Comparison of ENCODE assay signal across 23 mouse cellular contexts in genomic region chr16:11054409-11054808, GRCm38 (mm10). TPM values are rescaled to one million over a fixed set of nuclear protein-coding genes. Genes with fewer than 3 reads are reported as not detected.
A peak's percentile ranks its signal among the peaks of the same experiment; 100 is the strongest.
DNase-seq lines count a peak whose midpoint lies in the region; ATAC-seq and TF ChIP-seq lines count a peak whose summit lies in the region.
"Had no signal": no experiment of that assay in that cellular context is flagged by ENCODE, and none has a peak within 500 bp of the region (broad histone marks: within the 10 kb centered on the region; RNA-seq: fewer than 3 reads in every experiment).

No protein-coding gene starts in this region.

- WGBS in hindbrain, embryonic 10.5 days, result 70% methylated on average over 6 of the region's 6 CpGs
- WGBS in hindbrain, embryonic 16.5 days, result 64% methylated on average over 6 of the region's 6 CpGs
- WGBS in midbrain, embryonic 15.5 days, result 68% methylated on average over 6 of the region's 6 CpGs

- TF ChIP-seq EP300 in CH12.LX (IDR thresholded peaks at IDR 0.05; ENCODE audit: low read length), result no peak

- dilution Hi-C loops in CH12.LX (cut with MboI; ENCODE audit: extremely low pct_ligation_motif_present, extremely low pct_unique_long_range_greater_than_20kb, low sequenced_read_pairs), result no loop called here

- H3K4me2 ChIP-seq in hindbrain, embryonic 16.5 days (ENCODE audit: low read length), result no peak overlapping the region
- H3K4me2 ChIP-seq in CH12.LX (ENCODE audit: insufficient read depth, low read depth, poor library complexity, severe bottlenecking), result no peak overlapping the region
- no peak overlapping the region for H3K4me2 ChIP-seq in midbrain, embryonic 15.5 days
- H3K4me2 ChIP-seq: embryonic facial prominence, embryonic 13.5 days; forebrain, embryonic 12.5 days; hindbrain, embryonic 14.5 days had no signal

- no peaks in the 10 kb centered on the region for H3K9me3 ChIP-seq in hindbrain, embryonic 10.5 days
- no peaks in the 10 kb centered on the region for H3K9me3 ChIP-seq in hindbrain, embryonic 16.5 days (ENCODE audit: control insufficient read depth, low read length)
- H3K9me3 ChIP-seq in CH12.LX (replicated peaks; ENCODE audit: low read length), result no peaks in the 10 kb centered on the region
- H3K9me3 ChIP-seq in midbrain, embryonic 15.5 days, result no peaks in the 10 kb centered on the region
- H3K9me3 ChIP-seq: embryonic facial prominence, embryonic 13.5 days; forebrain, embryonic 12.5 days; G1E; heart, embryonic 10.5 days had no signal

- no peak for TF ChIP-seq POLR2A in CH12.LX (IDR thresholded peaks at IDR 0.05; ENCODE audit: low read depth, low read length)

- H3K36me3 ChIP-seq in hindbrain, embryonic 10.5 days, result no peaks in the 10 kb centered on the region
- H3K36me3 ChIP-seq in hindbrain, embryonic 16.5 days (ENCODE audit: control insufficient read depth, insufficient read depth, low read length), result no peaks in the 10 kb centered on the region
- H3K36me3 ChIP-seq in CH12.LX (replicated peaks in 1 of 2; ENCODE audit: control insufficient read depth in 1 of 2, insufficient read depth in 1 of 2, low read length in 1 of 2), result peaks cover 0 to 33% of the 10 kb centered on the region in 2 experiments
- H3K36me3 ChIP-seq in midbrain, embryonic 15.5 days (replicated peaks), result no peaks in the 10 kb centered on the region
- H3K36me3 ChIP-seq: embryonic facial prominence, embryonic 13.5 days; forebrain, embryonic 12.5 days; G1E; heart, embryonic 10.5 days had no signal

- in situ Hi-C loops in CH12.LX (cut with MboI; ENCODE audit: low pct_ligation_motif_present, low pct_unique_long_range_greater_than_20kb, low sequenced_read_pairs), result no loop called here

- no peaks in the 10 kb centered on the region for H3K79me2 ChIP-seq in CH12.LX (replicated peaks; ENCODE audit: control insufficient read depth, extremely low read depth, insufficient read depth, poor library complexity, severe bottlenecking)

- no peak for TF ChIP-seq CTCF in CH12.LX (conservative IDR thresholded peaks at IDR 0.05 in 1 of 2, IDR thresholded peaks at IDR 0.05 in 1 of 2; ENCODE audit: low read depth in 2 of 2, low read length in 2 of 2)

- 0 out of 2 replicates have a peak overlapping the region, but pooled peaks have one; percentile 12 for H3K27ac ChIP-seq in hindbrain, embryonic 10.5 days
- H3K27ac ChIP-seq in hindbrain, embryonic 16.5 days (ENCODE audit: low read depth, low read length), result no peak overlapping the region
- H3K27ac ChIP-seq in CH12.LX (ENCODE audit: insufficient read depth, low read depth), result no peak overlapping the region
- no peak overlapping the region for H3K27ac ChIP-seq in midbrain, embryonic 15.5 days
- H3K27ac ChIP-seq: embryonic facial prominence, embryonic 13.5 days; forebrain, embryonic 12.5 days; hindbrain, embryonic 14.5 days had no signal

- TF ChIP-seq RAD21 in CH12.LX (IDR thresholded peaks at IDR 0.05; ENCODE audit: low read depth, low read length), result no peak

- H3K9ac ChIP-seq in hindbrain, embryonic 16.5 days (ENCODE audit: low read depth, low read length), result no peak overlapping the region
- no peak overlapping the region for H3K9ac ChIP-seq in CH12.LX (ENCODE audit: insufficient read depth, low read depth)
- H3K9ac ChIP-seq in midbrain, embryonic 15.5 days, result no peak overlapping the region
- H3K9ac ChIP-seq: embryonic facial prominence, embryonic 13.5 days; forebrain, embryonic 12.5 days; hindbrain, embryonic 14.5 days had no signal

- H3K4me1 ChIP-seq in hindbrain, embryonic 10.5 days (replicated peaks), result no peaks in the 10 kb centered on the region
- no peaks in the 10 kb centered on the region for H3K4me1 ChIP-seq in hindbrain, embryonic 16.5 days (ENCODE audit: control insufficient read depth, insufficient read depth, low read depth, low read length)
- peaks cover 9 to 39% of the 10 kb centered on the region in 2 experiments for H3K4me1 ChIP-seq in CH12.LX (ENCODE audit: control insufficient read depth in 1 of 2, insufficient read depth in 2 of 2)
- no peaks in the 10 kb centered on the region for H3K4me1 ChIP-seq in midbrain, embryonic 15.5 days
- H3K4me1 ChIP-seq: forebrain, embryonic 12.5 days had no signal

- ATAC-seq in hindbrain, embryonic 16.5 days, result no peak
- peak; percentile 72 for ATAC-seq in common myeloid progenitor, adult 5-6 weeks (replicated peaks; ENCODE audit: low read depth, poor library complexity, severe bottlenecking)
- peak; percentile 54 for ATAC-seq in megakaryocyte progenitor cell, adult 5-6 weeks (replicated peaks; ENCODE audit: poor library complexity)
- no peak for ATAC-seq in midbrain, embryonic 15.5 days (replicated peaks)
- ATAC-seq: activated CD4-positive, CD25-positive, alpha-beta regulatory T cell, adult 4 months; forebrain, embryonic 16.5 days; intestine, embryonic 16.5 days had no signal

- H3K27me3 ChIP-seq in hindbrain, embryonic 10.5 days (ENCODE audit: insufficient read depth, poor library complexity, severe bottlenecking), result no peaks in the 10 kb centered on the region
- H3K27me3 ChIP-seq in hindbrain, embryonic 16.5 days (replicated peaks; ENCODE audit: control insufficient read depth, insufficient read depth, low read length), result no peaks in the 10 kb centered on the region
- H3K27me3 ChIP-seq in CH12.LX (replicated peaks), result no peaks in the 10 kb centered on the region
- no peaks in the 10 kb centered on the region for H3K27me3 ChIP-seq in midbrain, embryonic 15.5 days (replicated peaks)
- H3K27me3 ChIP-seq: embryonic facial prominence, embryonic 13.5 days; forebrain, embryonic 12.5 days had no signal

- no peak overlapping the region for H3K4me3 ChIP-seq in hindbrain, embryonic 10.5 days
- no peak overlapping the region for H3K4me3 ChIP-seq in hindbrain, embryonic 16.5 days (ENCODE audit: low read length)
- H3K4me3 ChIP-seq in CH12.LX (replicated peaks in 1 of 3; ENCODE audit: low read depth in 2 of 3, low read length in 2 of 3, poor library complexity in 1 of 3), result no peak overlapping the region
- H3K4me3 ChIP-seq in midbrain, embryonic 15.5 days, result no peak overlapping the region
- H3K4me3 ChIP-seq: embryonic facial prominence, embryonic 13.5 days; forebrain, embryonic 12.5 days; heart, embryonic 10.5 days had no signal

- no peak for DNase-seq in hindbrain, embryonic 10.5 days (ENCODE audit: low spot score)
- peak; percentile 39 for DNase-seq in CH12.LX (ENCODE audit: extremely low read depth)
- no peak for DNase-seq in right cerebral cortex, adult 18-20 months
- no peak for DNase-seq in layer of hippocampus, adult 8-10 months (ENCODE audit: low spot score in 2 of 2)
- DNase-seq: adrenal gland, postnatal 14 days; cerebellum, adult 9-10 months; cerebellum, postnatal 25 days; gastrocnemius, postnatal 14 days; heart, adult 18-20 months; heart, postnatal 10 days; heart, postnatal 4 days had no signal

TF ChIP-seq in CH12.LX, 34 proteins besides CTCF, POLR2A, EP300 and RAD21:
- TF ChIP-seq IRF4 (IDR thresholded peaks at IDR 0.05; ENCODE audit: low read depth, low read length) (no peak), CHD2 (IDR thresholded peaks at IDR 0.05; ENCODE audit: low read length) (no peak), TBP (conservative IDR thresholded peaks at IDR 0.05; ENCODE audit: low read depth, low read length) (no peak), ZC3H11A (IDR thresholded peaks at IDR 0.05; ENCODE audit: low read depth, low read length) (no peak), ZNF384 (IDR thresholded peaks at IDR 0.05; ENCODE audit: low read depth, low read length) (no peak)

RNA-seq across cellular contexts. Expression of gene Snn, which starts 6.3 kb away (rescaled TPM):
- polyA plus RNA-seq in hindbrain, embryonic 10.5 days (2016; fragmentation: Nextera tagmentation; extraction: Ambion mirVana), result 84.0 and 94.7 TPM in 2 replicates
- 134 and 150 TPM in 2 replicates for polyA plus RNA-seq in hindbrain, embryonic 16.5 days (2015; fragmentation: Nextera tagmentation; extraction: Ambion mirVana)
- total RNA-seq in CH12.LX (2012; rRNA removed), result 34.0 and 38.8 TPM in 2 replicates
- 53.1 and 54.7 TPM in 2 replicates for total RNA-seq in CH12.LX (2014; rRNA removed)
- 93.8 and 104 TPM in 2 replicates for polyA plus RNA-seq in CH12.LX (2012; ENCODE audit: insufficient read length, low read depth)
- 9.4 and 13.5 TPM in 2 replicates for total RNA-seq in common myeloid progenitor, adult 5-6 weeks (2017)
- 0.59 and 2.1 TPM in 2 replicates for total RNA-seq in megakaryocyte progenitor cell, adult 5-6 weeks (2015)
- 1.2 and 2.7 TPM in 2 replicates for total RNA-seq in megakaryocyte progenitor cell, adult 5-6 weeks (2017)
- 100 to 1,000 TPM; 137 to 163 (median 148) TPM for total RNA-seq in layer of hippocampus, adult 8-10 months (2022)
- 135 TPM in 2 replicates for polyA plus RNA-seq in midbrain, embryonic 15.5 days (2015; fragmentation: Nextera tagmentation; extraction: Ambion mirVana)

RNA-seq across cellular contexts. Expression of gene Litaf, which starts 11.5 kb away (rescaled TPM):
- 88.8 and 127 TPM in 2 replicates for polyA plus RNA-seq in hindbrain, embryonic 10.5 days (2016; fragmentation: Nextera tagmentation; extraction: Ambion mirVana)
- polyA plus RNA-seq in hindbrain, embryonic 16.5 days (2015; fragmentation: Nextera tagmentation; extraction: Ambion mirVana), result 28.9 and 31.6 TPM in 2 replicates
- total RNA-seq in CH12.LX (2012; rRNA removed) (91.2 and 97.5 TPM in 2 replicates), CH12.LX (2014; rRNA removed) (151 and 154 TPM in 2 replicates)
- polyA plus RNA-seq in CH12.LX (2012; ENCODE audit: insufficient read length, low read depth), result 161 and 178 TPM in 2 replicates
- total RNA-seq in common myeloid progenitor, adult 5-6 weeks (2017), result 18.4 and 22.3 TPM in 2 replicates
- total RNA-seq in megakaryocyte progenitor cell, adult 5-6 weeks (2015), result 31.8 and 35.0 TPM in 2 replicates
- total RNA-seq in megakaryocyte progenitor cell, adult 5-6 weeks (2017), result 20.7 and 25.8 TPM in 2 replicates
- 10 to 100 TPM; 12.2 to 37.8 (median 21.5) TPM for total RNA-seq in layer of hippocampus, adult 8-10 months (2022)
- 28.0 and 28.8 TPM in 2 replicates for polyA plus RNA-seq in midbrain, embryonic 15.5 days (2015; fragmentation: Nextera tagmentation; extraction: Ambion mirVana)

Comparison
In these comparisons a context has a peak if more than half of its experiments do, and no peak if none do; other contexts are left out.
1. ATAC-seq: peak in common myeloid progenitor, adult 5-6 weeks (single experiment) and megakaryocyte progenitor cell, adult 5-6 weeks (single experiment); none in hindbrain, embryonic 16.5 days (single experiment) and midbrain, embryonic 15.5 days (single experiment).